Mouse (Mus musculus): ENCODE results near the gene Ctsl. TPM values are rescaled to one million over a fixed set of nuclear protein-coding genes. Genes with fewer than 3 reads are reported as not detected.

The Ctsl gene
- polyA plus RNA-seq (2015; fragmentation: Illumina TruSeq; extraction: RNeasy Lipid Tissue Mini Kit (QIAGEN cat#74804); ENCODE audit: insufficient read depth, low read depth, low replicate concordance): 65.9 TPM

GRCm38 (mm10) chr13:64370173-64370940 lies at the start of gene Ctsl:
Ctsl (minus strand) TSS chr13:64370890.

GRCm38 (mm10) chr13:64312024-64312915 lies 58.4 kb downstream of the Ctsl start, which contains the start of gene Aaed1:
Aaed1 (minus strand) TSS chr13:64312710.

Other genes with a start within 250 kb of the Ctsl start
- 1.6 TPM for gene Slc35d2, start 241.5 kb downstream of the Ctsl start, polyA plus RNA-seq (2015; fragmentation: Illumina TruSeq; extraction: RNeasy Lipid Tissue Mini Kit (QIAGEN cat#74804); ENCODE audit: insufficient read depth, low read depth, low replicate concordance)
- 2.3 TPM for gene Zfp367, start 217.7 kb downstream of the Ctsl start, polyA plus RNA-seq (2015; fragmentation: Illumina TruSeq; extraction: RNeasy Lipid Tissue Mini Kit (QIAGEN cat#74804); ENCODE audit: insufficient read depth, low read depth, low replicate concordance)
- 11.7 TPM for gene Habp4, start 209.1 kb downstream of the Ctsl start, polyA plus RNA-seq (2015; fragmentation: Illumina TruSeq; extraction: RNeasy Lipid Tissue Mini Kit (QIAGEN cat#74804); ENCODE audit: insufficient read depth, low read depth, low replicate concordance)
- gene Cdc14b, start 95.6 kb downstream of the Ctsl start, polyA plus RNA-seq (2015; fragmentation: Illumina TruSeq; extraction: RNeasy Lipid Tissue Mini Kit (QIAGEN cat#74804); ENCODE audit: insufficient read depth, low read depth, low replicate concordance): 1.5 TPM
- 9.0 TPM for gene Aaed1, start 58.2 kb downstream of the Ctsl start, polyA plus RNA-seq (2015; fragmentation: Illumina TruSeq; extraction: RNeasy Lipid Tissue Mini Kit (QIAGEN cat#74804); ENCODE audit: insufficient read depth, low read depth, low replicate concordance)
- gene Cdk20, start 61.4 kb upstream of the Ctsl start, polyA plus RNA-seq (2015; fragmentation: Illumina TruSeq; extraction: RNeasy Lipid Tissue Mini Kit (QIAGEN cat#74804); ENCODE audit: insufficient read depth, low read depth, low replicate concordance): 2.3 TPM
- not detected for gene Fam240b, start 126.9 kb upstream of the Ctsl start, polyA plus RNA-seq (2015; fragmentation: Illumina TruSeq; extraction: RNeasy Lipid Tissue Mini Kit (QIAGEN cat#74804); ENCODE audit: insufficient read depth, low read depth, low replicate concordance)